Mouse (Mus musculus): ENCODE results near the gene Spint2.

DNA sequence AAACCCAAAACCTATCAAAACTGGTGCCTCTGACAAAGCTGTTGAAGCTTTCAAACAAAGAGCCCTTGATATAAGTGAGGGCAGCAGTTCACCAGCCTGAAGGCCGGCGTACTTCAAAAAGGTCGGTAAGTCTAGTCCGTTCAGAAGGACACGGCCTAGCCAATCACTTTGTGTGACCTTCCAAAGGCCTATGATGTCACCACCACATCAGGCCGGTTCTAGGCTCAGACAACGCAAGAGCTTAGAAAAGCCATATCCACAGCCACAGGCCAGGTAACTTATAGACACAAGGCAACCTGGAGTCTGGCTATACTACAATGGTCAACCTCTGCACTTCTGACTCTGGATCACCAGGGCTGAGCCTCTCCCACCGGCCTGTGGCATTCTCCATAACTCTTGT lies 1.8 kb downstream of the Spint2 start:
- no peak for TF ChIP-seq CTCF (IDR thresholded peaks at IDR 0.05; ENCODE audit: low read depth)
- TF ChIP-seq EP300 (IDR thresholded peaks at IDR 0.05; ENCODE audit: low read depth): no peak
